Mouse (Mus musculus) stomach, postnatal 0 days (tissue): ENCODE data around the gene Leng1.

Source experiments
- CTCF ChIP-seq: IDR thresholded peaks from 2 replicates; pipeline ENCODE4 v1.5.1; 2016; ENCODE audit warnings: antibody characterized with exemption, low read depth, mild to moderate bottlenecking, moderate library complexity
- EP300 ChIP-seq: optimal IDR thresholded peaks from 2 replicates; pipeline ENCODE3; 2016; ENCODE audit warnings: antibody characterized with exemption

DNA sequence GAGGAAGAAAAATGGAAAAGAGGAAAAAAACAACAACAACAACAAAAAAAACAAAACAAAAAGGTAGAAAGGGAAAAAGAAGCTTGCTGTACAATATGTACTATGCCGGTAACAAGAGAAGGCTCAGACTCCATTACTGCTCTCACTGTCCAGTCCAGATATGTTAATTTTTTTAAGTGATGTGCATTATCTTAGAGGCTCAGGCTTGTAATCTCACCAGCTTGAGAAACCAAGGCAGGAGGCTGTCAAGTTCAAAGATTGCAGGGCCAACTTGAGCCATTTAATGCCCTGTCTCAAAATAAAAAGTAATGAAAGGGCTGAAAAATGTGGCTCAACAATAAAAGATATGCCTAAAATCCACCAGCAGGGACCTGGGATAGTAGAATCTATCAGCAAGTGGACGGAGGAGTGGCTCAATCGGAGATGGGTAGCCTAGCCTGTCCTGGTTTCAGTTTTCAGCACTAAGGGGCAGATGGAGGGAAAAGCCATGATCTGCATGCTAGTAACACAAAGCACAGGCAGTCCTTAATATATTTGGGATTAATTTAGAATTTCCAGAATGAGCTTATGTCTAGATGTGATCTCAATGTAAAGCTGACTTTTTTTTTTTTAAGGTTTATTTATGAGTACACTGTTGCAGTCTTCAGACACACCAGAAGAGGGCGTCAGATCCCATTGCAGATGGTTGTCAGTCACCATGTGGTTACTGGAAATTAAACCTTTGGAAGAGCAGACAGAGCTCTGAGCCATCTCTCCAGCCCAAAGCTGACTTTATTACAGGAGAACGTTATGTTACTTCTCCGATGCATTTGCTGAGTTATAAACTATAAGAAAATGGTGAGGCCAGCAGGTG lies 49.0 kb downstream of the Leng1 start:
- TF ChIP-seq CTCF (peak; percentile 69), EP300 (no peak)
